Mouse (Mus musculus) layer of hippocampus, adult 8-10 months (tissue): ENCODE measurements around the gene Gadl1. TPM values are rescaled to one million over a fixed set of nuclear protein-coding genes. Genes with fewer than 3 reads are reported as not detected.
"Not testable (repeated sequence)": the region's sequence is repeated elsewhere in the genome, so short reads cannot be mapped to it uniquely, and the experiment has no call there.

ENCODE experiments used
- DNase-seq, 2 experiments: peaks; one replicate each; pipeline ENCODE4 v3.0.0; 2022; ENCODE audit warnings: low spot score in 2 of 2
- total RNA-seq, 4 experiments: library from RNA; stranded (reverse); gene quantifications; 2 replicates each; pipeline ENCODE4 v1.2.4; 2022

The Gadl1 gene
- total RNA-seq, 4 experiments from 2014 or later = 0.45 to 2.3 (median 1.5) TPM

GRCm38 (mm10) chr9:116018586-116018985 lies 109.3 kb downstream of the Gadl1 start:
- DNase-seq = no peak

GRCm38 (mm10) chr9:116025371-116025770 lies 116.1 kb downstream of the Gadl1 start:
- DNase-seq = no peak

- DNase-seq = no peak
Measured at GRCm38 (mm10) chr9:116029076-116029475, 119.8 kb downstream of the Gadl1 start.

- DNase-seq = no peak
Measured at GRCm38 (mm10) chr9:116032711-116033110, 123.5 kb downstream of the Gadl1 start.

GRCm38 (mm10) chr9:116038275-116038674 lies 129.0 kb downstream of the Gadl1 start:
- no peak for DNase-seq

GRCm38 (mm10) chr9:116039981-116040380 lies 130.7 kb downstream of the Gadl1 start:
- DNase-seq = no peak

- DNase-seq = not testable (repeated sequence)
Measured at GRCm38 (mm10) chr9:116040852-116041251, 131.6 kb downstream of the Gadl1 start.

- no peak for DNase-seq
Measured at GRCm38 (mm10) chr9:116041369-116041768, 132.1 kb downstream of the Gadl1 start.

GRCm38 (mm10) chr9:116041787-116042186 lies 132.5 kb downstream of the Gadl1 start:
- DNase-seq = peak; percentile 73 to 93

GRCm38 (mm10) chr9:116049985-116050384 lies 140.7 kb downstream of the Gadl1 start:
- no peak for DNase-seq

GRCm38 (mm10) chr9:116053976-116054375 lies 144.7 kb downstream of the Gadl1 start:
- DNase-seq = no peak

- no peak for DNase-seq
Measured at GRCm38 (mm10) chr9:116058475-116058874, 149.2 kb downstream of the Gadl1 start.

GRCm38 (mm10) chr9:116059156-116059555 lies 149.9 kb downstream of the Gadl1 start:
- DNase-seq = no peak

GRCm38 (mm10) chr9:116060691-116061090 lies 151.4 kb downstream of the Gadl1 start:
- DNase-seq = no peak

- no peak for DNase-seq
Measured at GRCm38 (mm10) chr9:116064774-116065173, 155.5 kb downstream of the Gadl1 start.

- DNase-seq = not testable (repeated sequence)
Measured at GRCm38 (mm10) chr9:116071561-116071960, 162.3 kb downstream of the Gadl1 start.

GRCm38 (mm10) chr9:116076163-116076562 lies 166.9 kb downstream of the Gadl1 start:
- DNase-seq = no peak

GRCm38 (mm10) chr9:116076946-116077345 lies 167.7 kb downstream of the Gadl1 start:
- DNase-seq = no peak

- no peak for DNase-seq
Measured at GRCm38 (mm10) chr9:116077419-116077818, 168.2 kb downstream of the Gadl1 start.

- no peak for DNase-seq
Measured at GRCm38 (mm10) chr9:116081781-116082180, 172.5 kb downstream of the Gadl1 start.

GRCm38 (mm10) chr9:116083300-116083699 lies 174.0 kb downstream of the Gadl1 start:
- DNase-seq = no peak

- DNase-seq = no peak
Measured at GRCm38 (mm10) chr9:116083726-116084323, 174.6 kb downstream of the Gadl1 start.

GRCm38 (mm10) chr9:116084324-116084931 lies 175.2 kb downstream of the Gadl1 start:
- DNase-seq = no peak
